Mouse (Mus musculus) mature B cell (primary cell): ENCODE measurements around the gene Armc12.

Experiments used
- in situ Hi-C: fragments of 300-500 bp; cut with MboI; formaldehyde crosslinking; loops from 2 replicates; pipeline ENCODE4 v1.14.3; 2019

Armc12 gene

GRCm38 (mm10) chr17:28586509-28586908 is 55.9 kb downstream of the Armc12 start:
- in situ Hi-C loops, result no loop called here

- in situ Hi-C loops, result no loop called here
Measured at GRCm38 (mm10) chr17:28588591-28588990, 58.0 kb downstream of the Armc12 start.
